Mouse (Mus musculus) intestine, postnatal 0 days (tissue): ENCODE measurements around the gene Ptprk. TPM values are rescaled to one million over a fixed set of nuclear protein-coding genes. Genes with fewer than 3 reads are reported as not detected.

Source experiments
- ATAC-seq: fragments of 200-750 bp; cut with Nextera tagmentation; 2 replicates; pipeline ENCODE4 v1.8.0; 2017; ENCODE audit warnings: mild to moderate bottlenecking, moderate TSS enrichment, moderate library complexity
- H3K27ac ChIP-seq: fragments of 300-500 bp; sonication (generic); 2 replicates; pipeline ENCODE4 v1.5.1; 2014; ENCODE audit warnings: mild to moderate bottlenecking, low read depth, low read length, moderate library complexity
- H3K27me3 ChIP-seq: fragments of 300-500 bp; sonication (generic); replicated peaks from 2 replicates; pipeline ENCODE4 v1.6.1; 2014; ENCODE audit warnings: low read length, mixed read lengths; ENCODE audit not compliant: control insufficient read depth, insufficient read depth
- H3K36me3 ChIP-seq: fragments of 300-500 bp; sonication (generic); 2 replicates; pipeline ENCODE4 v1.6.1; 2014; ENCODE audit warnings: mild to moderate bottlenecking, moderate library complexity; ENCODE audit not compliant: control insufficient read depth, insufficient read depth
- H3K4me1 ChIP-seq: fragments of 300-500 bp; sonication (generic); replicated peaks from 2 replicates; pipeline ENCODE4 v1.6.1; 2014; ENCODE audit warnings: antibody characterized with exemption, low read length, mixed read lengths; ENCODE audit not compliant: control insufficient read depth, insufficient read depth
- H3K4me2 ChIP-seq: fragments of 300-500 bp; sonication (generic); replicated peaks from 2 replicates; pipeline ENCODE4 v1.6.1; 2014; ENCODE audit warnings: low read depth, mild to moderate bottlenecking, moderate library complexity
- H3K4me3 ChIP-seq: fragments of 300-500 bp; sonication (generic); 2 replicates; pipeline ENCODE4 v1.5.1; 2014; ENCODE audit warnings: low read depth, low read length
- H3K9ac ChIP-seq: fragments of 300-500 bp; sonication (generic); 2 replicates; pipeline ENCODE4 v1.6.1; 2014; ENCODE audit warnings: mild to moderate bottlenecking, low read depth, low read length
- H3K9me3 ChIP-seq: fragments of 300-500 bp; sonication (generic); 2 replicates; pipeline ENCODE4 v1.6.1; 2016; ENCODE audit warnings: mixed run types; ENCODE audit not compliant: control insufficient read depth
- CTCF ChIP-seq: sonication (generic); IDR thresholded peaks from 2 replicates; pipeline ENCODE4 v1.5.1; 2016; ENCODE audit warnings: low read depth, mild to moderate bottlenecking, control low read depth, antibody characterized with exemption, moderate library complexity
- WGBS: fragments of 180-500 bp; shearing (Covaris S2); extraction: QIAGEN DNeasy Blood & Tissue Kit; methylation state at CpG from one replicate; pipeline ENCODE4 v1.1.7; 2014; 5-methylcytosine and 5-hydroxymethylcytosine counted together
- polyA plus RNA-seq: library from polyadenylated mRNA; unstranded; fragments of >200 nt; fragmentation: Nextera tagmentation; extraction: Ambion mirVana; gene quantifications from 2 replicates; pipeline ENCODE4 v1.2.1, GENCODE M21; 2015

Gene Ptprk
- polyA plus RNA-seq, 1 experiment from 2014 or later: 29.5 TPM

- WGBS: 56% methylated on average over 7 of the region's 7 CpGs
- no peak overlapping the region for H3K4me2 ChIP-seq
These were observed 418.7 kb downstream of the Ptprk start for GRCm38 (mm10) chr10:28493271-28493861.

DNA sequence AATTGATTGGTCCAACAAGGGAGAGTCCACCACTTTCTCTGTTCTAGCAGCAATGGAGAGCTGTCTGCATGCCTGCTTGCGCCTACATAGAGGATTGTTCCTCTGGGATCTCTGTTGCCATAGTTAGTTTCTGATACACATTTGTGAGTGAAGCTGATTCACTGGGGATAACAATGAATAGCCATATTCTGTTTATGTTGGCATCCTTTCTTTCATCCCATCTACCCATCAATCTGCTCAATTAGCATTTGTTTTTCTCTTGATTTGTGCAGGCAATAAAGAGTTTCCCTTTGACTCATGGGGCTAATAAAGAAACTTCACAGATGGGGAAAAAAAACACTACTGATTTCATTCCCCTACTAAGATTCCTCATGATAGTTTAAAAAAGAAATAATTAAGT lies 423.2 kb downstream of the Ptprk start:
- no peak for TF ChIP-seq CTCF

More at GRCm38 (mm10) chr10:28493271-28493861, 418.7 kb downstream of the Ptprk start:
- no peaks in the 10 kb centered on the region for H3K9me3 ChIP-seq
- H3K4me3 ChIP-seq: no peak overlapping the region
- H3K27me3 ChIP-seq: no peaks in the 10 kb centered on the region
- H3K36me3 ChIP-seq: peaks cover 20% of the 10 kb centered on the region; the same call in 1 of the 2 replicates
- no peak for TF ChIP-seq CTCF
- no peak overlapping the region for H3K9ac ChIP-seq
- no peaks in the 10 kb centered on the region for H3K4me1 ChIP-seq
- ATAC-seq: no peak
- no peak overlapping the region for H3K27ac ChIP-seq

DNA sequence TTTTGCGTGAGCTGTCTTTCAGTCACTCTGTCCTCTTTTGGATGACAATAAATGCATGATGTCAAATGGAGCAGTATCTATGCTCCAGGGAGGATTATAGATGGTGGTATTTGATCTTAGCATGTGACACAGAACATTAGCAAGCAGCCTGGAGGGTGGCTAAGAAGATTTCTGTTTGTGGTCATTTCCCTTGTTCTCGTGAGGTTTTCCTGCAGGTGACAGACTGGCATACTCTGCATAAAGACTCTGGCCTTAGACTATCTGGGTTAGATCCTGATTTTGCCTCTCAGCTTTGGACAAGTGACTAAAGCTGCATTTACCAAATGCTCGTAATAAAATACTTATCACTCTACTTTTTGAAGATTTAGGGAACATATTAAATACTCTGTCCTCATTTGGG lies 423.9 kb downstream of the Ptprk start:
- Histone ChIP-seq H3K9ac (no peak overlapping the region), H3K9me3 (no peaks in the 10 kb centered on the region), H3K27me3 (no peaks in the 10 kb centered on the region), H3K4me2 (no peak overlapping the region), H3K27ac (no peak overlapping the region), H3K4me1 (no peaks in the 10 kb centered on the region), H3K4me3 (no peak overlapping the region), H3K36me3 (peaks cover 17% of the 10 kb centered on the region; the same call in 1 of the 2 replicates)
- no peak for TF ChIP-seq CTCF
- 94% methylated on average over 3 of the region's 3 CpGs for WGBS
- ATAC-seq: no peak

More for the DNA sequence above, 423.2 kb downstream of the Ptprk start:
- ATAC-seq: no peak
- H3K36me3 ChIP-seq: peaks cover 20% of the 10 kb centered on the region; the same call in 1 of the 2 replicates
- H3K4me3 ChIP-seq: no peak overlapping the region
- no peaks in the 10 kb centered on the region for H3K27me3 ChIP-seq
- H3K4me2 ChIP-seq: no peak overlapping the region
- no peak overlapping the region for H3K27ac ChIP-seq
- 100% methylated on average over 1 of the region's 1 CpGs for WGBS
- no peaks in the 10 kb centered on the region for H3K4me1 ChIP-seq
- H3K9me3 ChIP-seq: no peaks in the 10 kb centered on the region
- H3K9ac ChIP-seq: no peak overlapping the region

DNA sequence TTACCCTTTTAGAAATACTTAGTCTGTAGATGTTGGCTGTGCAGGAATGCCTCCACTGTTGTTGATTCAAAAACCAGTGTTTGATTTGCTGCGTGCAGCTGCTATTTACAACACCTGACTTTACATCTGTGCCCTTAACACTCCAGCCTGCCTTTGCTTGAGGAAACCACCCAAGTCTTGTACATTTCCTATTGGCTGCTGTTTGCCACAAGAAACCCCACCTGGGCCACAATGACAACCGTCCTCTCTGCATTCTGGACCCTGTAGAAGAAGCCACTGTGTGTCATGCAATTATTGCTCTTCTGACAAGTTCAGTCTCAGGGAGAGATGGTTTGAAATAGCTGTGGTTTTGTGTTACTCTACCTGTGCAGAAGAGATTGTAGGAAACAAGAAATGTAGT lies 439.0 kb downstream of the Ptprk start:
- H3K9me3 ChIP-seq: no peaks in the 10 kb centered on the region
- no peak overlapping the region for H3K27ac ChIP-seq
- no peaks in the 10 kb centered on the region for H3K36me3 ChIP-seq
- no peaks in the 10 kb centered on the region for H3K27me3 ChIP-seq
- H3K9ac ChIP-seq: no peak overlapping the region
- WGBS: 79% methylated on average over 2 of the region's 2 CpGs
- H3K4me1 ChIP-seq: no peaks in the 10 kb centered on the region
- no peak overlapping the region for H3K4me2 ChIP-seq
- ATAC-seq: no peak
- TF ChIP-seq CTCF: no peak
- no peak overlapping the region for H3K4me3 ChIP-seq

GRCm38 (mm10) chr10:28516147-28516546 lies 441.5 kb downstream of the Ptprk start:
- WGBS: 91% methylated on average over 5 of the region's 5 CpGs
- Histone ChIP-seq H3K27ac (no peak overlapping the region), H3K9me3 (no peaks in the 10 kb centered on the region), H3K27me3 (no peaks in the 10 kb centered on the region), H3K4me1 (no peaks in the 10 kb centered on the region), H3K9ac (no peak overlapping the region), H3K36me3 (no peaks in the 10 kb centered on the region), H3K4me2 (no peak overlapping the region), H3K4me3 (no peak overlapping the region)
- ATAC-seq: no peak
- TF ChIP-seq CTCF: no peak

GRCm38 (mm10) chr10:28518297-28518696 lies 443.7 kb downstream of the Ptprk start:
- no peak overlapping the region for H3K4me2 ChIP-seq
- no peaks in the 10 kb centered on the region for H3K9me3 ChIP-seq
- no peaks in the 10 kb centered on the region for H3K36me3 ChIP-seq
- no peak overlapping the region for H3K9ac ChIP-seq
- H3K27me3 ChIP-seq: no peaks in the 10 kb centered on the region
- WGBS: 80% methylated on average over 3 of the region's 3 CpGs
- no peak for ATAC-seq
- H3K27ac ChIP-seq: no peak overlapping the region
- H3K4me3 ChIP-seq: no peak overlapping the region
- H3K4me1 ChIP-seq: no peaks in the 10 kb centered on the region
- TF ChIP-seq CTCF: no peak
